Mouse (Mus musculus): ENCODE measurements around the gene Grasp.
A peak's percentile ranks its signal among the peaks of the same experiment; 100 is the strongest.

GRCm38 (mm10) chr15:101260387-101260786, 36.4 kb downstream of the Grasp start:
- TF ChIP-seq POLR2A (IDR thresholded peaks at IDR 0.05; ENCODE audit: insufficient read length, low read depth) = peak; percentile 54
- TF ChIP-seq CEBPB (IDR thresholded peaks at IDR 0.05; ENCODE audit: insufficient read depth, poor library complexity, severe bottlenecking) = no peak
- no peak for TF ChIP-seq MAX (IDR thresholded peaks at IDR 0.05; ENCODE audit: low read depth)
